Mouse (Mus musculus): ENCODE results near the gene Mybpc2. TPM values are rescaled to one million over a fixed set of nuclear protein-coding genes. Genes with fewer than 3 reads are reported as not detected.

The Mybpc2 gene
- polyA plus RNA-seq, 1 experiment from 2014 or later = 0.17 TPM

DNA sequence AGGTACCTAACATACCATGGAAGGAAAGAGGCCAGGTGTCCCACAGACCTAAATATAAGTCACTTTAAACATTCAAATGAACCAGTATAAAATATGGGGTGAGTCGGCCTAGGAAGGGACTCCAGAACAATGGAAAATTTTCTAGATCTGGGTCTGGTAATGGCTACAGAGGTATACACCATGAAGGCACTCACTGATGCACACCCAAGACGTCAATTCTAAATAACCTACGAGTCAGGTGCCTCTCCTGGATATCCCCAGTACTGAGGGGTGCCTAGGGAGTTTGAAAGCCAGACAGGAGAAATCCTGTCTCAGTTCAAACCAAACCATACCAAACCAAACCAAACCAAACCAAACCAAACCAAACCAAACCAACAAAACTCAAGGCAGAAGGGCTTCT, 6.1 kb upstream of the Mybpc2 start:
- 80% methylated on average over 3 of the region's 3 CpGs for WGBS
- H3K9ac ChIP-seq = no peak overlapping the region

DNA sequence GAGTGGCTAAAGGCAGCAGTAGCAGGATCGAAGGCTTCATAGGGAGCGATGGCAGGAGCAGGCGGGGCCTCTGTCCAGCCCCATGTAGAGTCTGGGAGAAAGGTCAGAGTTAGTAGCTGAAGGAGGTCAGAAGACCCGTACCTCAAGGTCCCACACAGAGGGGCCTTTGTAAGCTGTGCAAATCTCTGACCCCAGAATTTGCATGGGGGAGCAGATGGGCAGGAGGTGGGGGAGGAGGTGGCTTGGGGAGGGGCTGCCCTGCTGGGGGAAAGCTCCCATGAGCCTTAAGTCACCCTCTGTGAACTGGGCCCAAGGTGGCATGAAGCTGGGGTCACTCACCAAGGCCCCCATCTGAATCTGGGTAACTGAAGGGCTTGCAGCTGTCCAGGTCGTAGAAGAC, 5.1 kb upstream of the Mybpc2 start:
- no peak overlapping the region for H3K9ac ChIP-seq
- H3K36me3 ChIP-seq (replicated peaks) = peaks cover 24% of the 10 kb centered on the region
- peaks cover 18% of the 10 kb centered on the region for H3K4me1 ChIP-seq
- no peak overlapping the region for H3K27ac ChIP-seq
- no peak for ATAC-seq (ENCODE audit: low FRiP score)
- H3K4me2 ChIP-seq = no peak overlapping the region
- no peaks in the 10 kb centered on the region for H3K9me3 ChIP-seq
- 62% methylated on average over 5 of the region's 5 CpGs for WGBS
- H3K27me3 ChIP-seq = peaks cover 52% of the 10 kb centered on the region
- H3K4me3 ChIP-seq (replicated peaks) = no peak overlapping the region

More for the DNA sequence above, 6.1 kb upstream of the Mybpc2 start:
- H3K4me1 ChIP-seq = peaks cover 9% of the 10 kb centered on the region; the same call in 1 of the 2 replicates
- no peak overlapping the region for H3K4me2 ChIP-seq
- H3K9me3 ChIP-seq = no peaks in the 10 kb centered on the region
- peaks cover 42% of the 10 kb centered on the region for H3K27me3 ChIP-seq
- no peak overlapping the region for H3K4me3 ChIP-seq (replicated peaks)
- no peak overlapping the region for H3K27ac ChIP-seq
- H3K36me3 ChIP-seq (replicated peaks) = peaks cover 34% of the 10 kb centered on the region
- ATAC-seq (ENCODE audit: low FRiP score) = no peak

DNA sequence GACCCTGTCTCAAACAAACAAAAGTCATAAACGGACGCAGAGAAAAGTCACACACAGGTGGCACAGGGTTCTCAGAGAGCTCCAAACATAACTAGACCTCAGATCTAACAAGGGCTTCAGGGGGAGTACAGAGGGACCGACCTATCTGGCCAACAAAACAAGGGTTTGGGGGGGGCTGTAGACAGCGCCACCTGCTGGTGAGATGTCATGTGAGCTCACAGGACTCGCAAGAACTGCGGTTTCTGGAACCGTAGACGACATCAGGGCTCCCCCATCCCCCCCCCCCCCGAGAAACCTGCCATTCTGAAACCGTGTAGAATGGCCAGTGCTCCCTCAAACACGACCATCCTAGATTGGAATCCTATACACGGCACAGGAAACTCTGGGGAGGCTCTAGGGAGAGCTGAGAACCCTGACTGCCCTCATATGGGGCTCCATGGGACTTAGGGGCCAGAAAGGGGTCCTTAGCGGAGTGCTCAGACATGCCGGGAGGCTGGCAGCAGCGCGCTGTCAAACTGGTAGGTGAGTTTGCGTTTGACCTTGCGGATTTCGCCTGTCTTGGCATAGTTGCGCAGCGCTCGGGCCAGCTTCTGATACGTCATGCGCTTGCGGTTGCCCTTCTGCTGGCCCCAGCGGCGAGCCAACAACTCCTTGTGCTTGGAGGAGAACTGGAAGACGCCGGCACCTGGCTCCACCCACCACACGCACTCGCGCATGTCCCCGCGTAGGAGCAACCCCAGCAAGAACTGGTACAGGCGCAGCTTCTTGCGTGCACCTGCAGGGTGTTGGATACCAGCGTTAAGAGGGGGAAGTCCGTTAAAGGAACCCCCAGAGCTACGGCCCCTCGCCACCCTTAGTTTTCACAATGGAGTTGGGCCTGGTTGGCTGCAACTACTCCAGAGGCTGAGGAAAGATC, 3.3 kb upstream of the Mybpc2 start:
- peaks cover 6% of the 10 kb centered on the region; the same call in 1 of the 2 replicates for H3K36me3 ChIP-seq (replicated peaks)
- peak overlapping the region; percentile 60 for H3K4me2 ChIP-seq
- WGBS = 7% methylated on average over 40 of the region's 40 CpGs
- H3K27me3 ChIP-seq = peaks cover 70% of the 10 kb centered on the region
- peaks cover 19% of the 10 kb centered on the region for H3K4me1 ChIP-seq
- no peak overlapping the region for H3K27ac ChIP-seq
- peak overlapping the region; percentile 32 for H3K4me3 ChIP-seq (replicated peaks)
- ATAC-seq (ENCODE audit: low FRiP score) = no peak
- H3K9ac ChIP-seq = peak overlapping the region; percentile 25
- H3K9me3 ChIP-seq = no peaks in the 10 kb centered on the region

DNA sequence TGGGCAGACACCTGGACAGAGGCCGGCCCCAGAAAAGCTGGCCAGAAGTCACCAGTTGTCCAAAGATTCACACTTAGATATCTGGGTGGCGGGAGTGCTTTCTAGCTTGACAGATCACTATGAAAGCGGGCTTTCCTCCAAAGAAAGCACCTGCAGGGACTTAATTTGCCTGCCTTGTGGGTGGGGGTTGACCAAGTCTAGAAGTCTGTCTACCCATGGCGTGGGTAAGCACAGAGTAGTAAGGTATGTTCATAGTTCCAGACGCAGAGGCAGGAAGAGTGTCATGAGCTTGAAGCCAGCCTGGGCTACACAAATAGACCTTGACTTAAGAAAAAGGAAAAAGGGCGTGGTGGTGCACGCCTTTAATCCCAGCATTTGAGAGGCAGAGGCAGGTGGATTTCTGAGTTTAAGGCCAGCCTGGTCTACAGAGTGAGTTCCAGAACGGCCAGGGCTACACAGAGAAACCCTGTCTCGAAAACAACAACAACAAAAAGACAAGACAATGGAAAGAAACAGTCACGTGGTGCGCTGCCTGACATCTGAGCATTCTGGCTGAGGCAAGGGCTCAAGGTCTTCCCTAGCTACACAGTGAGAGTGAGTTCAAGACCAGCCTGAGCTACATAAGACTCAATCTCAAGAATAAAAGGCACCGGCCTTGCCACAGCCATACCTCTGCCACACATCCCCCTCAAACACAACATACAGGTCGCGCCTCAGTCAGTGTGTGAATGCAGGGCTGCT, 2.1 kb upstream of the Mybpc2 start:
- no peaks in the 10 kb centered on the region for H3K36me3 ChIP-seq (replicated peaks)
- H3K4me3 ChIP-seq (replicated peaks) = no peak overlapping the region
- H3K27me3 ChIP-seq = peaks cover 82% of the 10 kb centered on the region
- H3K27ac ChIP-seq = no peak overlapping the region
- 87% methylated on average over 14 of the region's 14 CpGs for WGBS
- H3K9ac ChIP-seq = no peak overlapping the region
- H3K9me3 ChIP-seq = no peaks in the 10 kb centered on the region
- H3K4me2 ChIP-seq = no peak overlapping the region
- ATAC-seq (ENCODE audit: low FRiP score) = no peak
- peaks cover 22% of the 10 kb centered on the region for H3K4me1 ChIP-seq

DNA sequence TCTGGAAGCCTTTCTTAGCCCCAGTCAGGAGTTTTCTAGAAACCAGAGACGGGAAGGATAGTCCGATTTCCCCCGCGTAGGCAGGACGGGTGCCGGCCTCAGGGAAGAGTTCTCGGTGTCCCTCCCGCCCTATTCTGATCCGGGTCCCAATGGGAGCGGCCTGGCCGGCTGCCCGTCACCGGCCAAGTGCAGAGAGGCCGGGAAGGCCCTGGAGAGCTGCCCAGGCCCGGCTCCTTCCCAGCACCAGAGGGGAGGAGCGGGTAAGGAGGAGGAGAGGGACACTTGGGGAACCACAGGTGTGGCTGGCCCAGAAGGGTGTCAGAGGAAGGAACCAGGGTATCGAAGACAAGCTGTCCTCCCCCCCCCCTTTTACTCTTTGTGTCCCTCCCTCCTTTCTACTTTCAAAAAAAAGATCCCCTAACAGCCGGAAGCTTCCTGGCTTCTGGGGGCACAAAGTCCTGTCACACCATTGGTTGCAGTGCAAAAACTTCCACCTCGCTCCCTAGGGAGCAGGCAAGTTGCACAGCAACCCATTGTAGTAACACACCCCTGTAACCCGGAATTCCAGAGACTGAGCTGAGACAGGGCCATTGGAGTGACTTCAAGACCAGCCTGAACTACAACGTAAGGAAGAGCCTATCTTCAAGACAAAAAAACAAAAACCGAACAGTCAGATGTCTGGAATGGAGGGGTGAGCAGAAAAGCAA, 823 bp upstream of the Mybpc2 start:
- Histone ChIP-seq H3K4me1 (peaks cover 25% of the 10 kb centered on the region), H3K36me3 (replicated peaks) (no peaks in the 10 kb centered on the region), H3K27me3 (peaks cover 93% of the 10 kb centered on the region), H3K9ac (no peak overlapping the region), H3K27ac (no peak overlapping the region), H3K4me2 (no peak overlapping the region; the same call in 1 of the 2 replicates), H3K9me3 (no peaks in the 10 kb centered on the region), H3K4me3 (replicated peaks) (no peak overlapping the region)
- WGBS = 17% methylated on average over 22 of the region's 22 CpGs
- ATAC-seq (ENCODE audit: low FRiP score) = no peak

DNA sequence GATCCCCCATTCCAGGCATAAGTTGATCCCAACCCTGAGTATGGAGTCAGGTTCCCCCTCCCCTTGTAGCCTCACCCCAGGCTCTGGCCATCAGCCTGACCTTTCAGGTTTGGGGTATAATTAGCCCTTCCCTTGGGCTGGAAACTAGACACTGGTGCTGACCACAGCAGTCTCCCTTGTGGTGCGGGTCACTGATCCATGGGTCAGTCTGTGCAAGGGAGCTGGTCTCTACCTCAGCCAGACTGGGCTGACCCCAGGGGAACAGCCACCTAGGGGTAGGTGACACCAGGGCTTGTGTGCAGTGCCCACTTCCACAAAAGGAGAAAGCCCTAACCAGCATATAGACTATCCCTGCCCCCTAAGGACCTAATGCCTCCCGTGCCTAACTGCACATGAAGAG, 1.4 kb downstream of the Mybpc2 start:
- peaks cover 23% of the 10 kb centered on the region for H3K4me1 ChIP-seq
- no peak overlapping the region for H3K4me2 ChIP-seq
- no peak overlapping the region for H3K27ac ChIP-seq
- H3K27me3 ChIP-seq = peaks cover 75% of the 10 kb centered on the region
- peaks cover 3% of the 10 kb centered on the region; the same call in 1 of the 2 replicates for H3K9me3 ChIP-seq
- no peak overlapping the region for H3K4me3 ChIP-seq (replicated peaks)
- H3K36me3 ChIP-seq (replicated peaks) = no peaks in the 10 kb centered on the region
- 80% methylated on average over 2 of the region's 2 CpGs for WGBS
- no peak for ATAC-seq (ENCODE audit: low FRiP score)
- H3K9ac ChIP-seq = no peak overlapping the region

DNA sequence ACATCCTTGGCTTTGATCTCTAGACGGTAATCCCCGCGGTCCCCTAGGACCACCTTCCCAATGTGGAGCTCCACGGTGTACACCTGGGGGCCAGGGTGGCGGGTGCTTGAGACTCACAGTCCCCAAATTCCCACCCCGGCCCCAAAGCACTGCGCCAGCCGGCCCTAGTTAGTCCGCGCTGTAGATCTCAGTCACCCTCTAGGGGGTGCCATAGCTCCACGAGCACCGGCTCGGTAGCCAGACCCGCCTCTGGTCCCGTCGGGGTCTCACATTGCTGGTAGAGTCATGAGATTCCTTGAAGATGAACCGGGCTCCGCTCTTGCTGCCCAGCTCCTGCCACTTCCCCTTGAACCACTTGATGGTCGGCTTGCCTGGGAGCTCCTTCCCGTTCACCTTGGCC, 2.7 kb downstream of the Mybpc2 start:
- peaks cover 16% of the 10 kb centered on the region for H3K4me1 ChIP-seq
- no peaks in the 10 kb centered on the region for H3K36me3 ChIP-seq (replicated peaks)
- H3K9me3 ChIP-seq = peaks cover 3% of the 10 kb centered on the region; the same call in 1 of the 2 replicates
- WGBS = 3% methylated on average over 20 of the region's 20 CpGs
- H3K9ac ChIP-seq = peak overlapping the region; percentile 33; the same call in 1 of the 2 replicates
- H3K27me3 ChIP-seq = peaks cover 68% of the 10 kb centered on the region
- H3K4me3 ChIP-seq (replicated peaks) = no peak overlapping the region
- no peak overlapping the region for H3K27ac ChIP-seq
- peak; percentile 68; the same call in 1 of the 2 replicates for ATAC-seq (ENCODE audit: low FRiP score)
- peak overlapping the region; percentile 44 for H3K4me2 ChIP-seq

DNA sequence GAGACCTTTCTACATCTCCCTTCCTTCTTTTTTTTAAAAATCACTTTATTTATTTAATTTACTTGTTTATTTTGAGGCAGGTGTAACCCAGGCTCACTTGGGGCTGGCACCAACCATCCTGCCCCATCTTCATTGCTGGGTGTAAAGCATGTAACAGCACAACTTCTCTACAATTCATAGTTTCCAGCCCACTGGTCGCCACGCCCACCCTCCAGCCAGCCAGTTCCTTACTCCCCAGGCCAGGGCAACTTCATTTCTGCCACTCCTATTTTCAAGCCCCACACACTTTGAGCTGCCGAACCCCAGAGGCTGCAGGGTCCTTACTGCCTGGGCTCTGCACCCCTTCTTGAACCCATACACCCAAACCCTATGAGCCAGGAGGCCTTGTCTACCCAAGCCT, 3.5 kb downstream of the Mybpc2 start:
- Histone ChIP-seq H3K9me3 (peaks cover 3% of the 10 kb centered on the region; the same call in 1 of the 2 replicates), H3K27ac (no peak overlapping the region), H3K4me3 (replicated peaks) (no peak overlapping the region), H3K36me3 (replicated peaks) (no peaks in the 10 kb centered on the region), H3K27me3 (peaks cover 68% of the 10 kb centered on the region), H3K4me1 (peaks cover 16% of the 10 kb centered on the region), H3K4me2 (no peak overlapping the region), H3K9ac (no peak overlapping the region)
- 67% methylated on average over 3 of the region's 3 CpGs for WGBS
- no peak for ATAC-seq (ENCODE audit: low FRiP score)

DNA sequence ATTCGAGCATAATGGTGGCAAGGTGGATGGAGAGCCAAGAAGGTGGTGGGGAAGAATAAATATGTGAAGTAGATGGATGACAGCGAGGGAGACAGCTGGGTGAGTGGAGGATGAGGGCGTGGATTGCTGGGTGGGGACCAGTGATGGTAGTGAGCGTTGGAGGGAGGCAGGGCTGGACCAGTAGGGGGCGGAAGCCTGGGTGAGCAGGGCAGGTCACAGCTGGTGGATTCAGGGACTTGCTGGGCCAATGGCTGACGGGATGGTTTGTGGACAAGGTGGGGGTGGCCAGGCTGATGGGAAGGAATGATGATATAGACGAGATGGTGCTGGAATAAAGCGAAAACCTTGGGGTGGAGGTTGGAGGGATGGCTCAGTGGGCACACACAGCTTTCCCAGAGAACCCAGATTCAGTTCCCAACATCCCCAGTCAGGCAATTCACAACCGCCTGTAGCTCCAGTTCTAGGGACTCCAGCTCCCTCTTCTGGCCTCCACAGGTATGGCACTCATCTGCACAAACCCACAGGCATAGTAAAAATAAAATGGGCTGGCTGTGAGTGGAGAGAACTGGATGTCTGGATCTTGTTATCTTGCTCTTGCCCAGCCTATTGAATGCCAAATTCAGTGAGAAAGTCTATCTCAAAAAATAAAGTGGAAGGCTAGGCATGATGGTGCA, 5.1 kb downstream of the Mybpc2 start:
- no peak for ATAC-seq (ENCODE audit: low FRiP score)
- H3K27me3 ChIP-seq = peaks cover 66% of the 10 kb centered on the region
- 72% methylated on average over 9 of the region's 9 CpGs for WGBS

DNA sequence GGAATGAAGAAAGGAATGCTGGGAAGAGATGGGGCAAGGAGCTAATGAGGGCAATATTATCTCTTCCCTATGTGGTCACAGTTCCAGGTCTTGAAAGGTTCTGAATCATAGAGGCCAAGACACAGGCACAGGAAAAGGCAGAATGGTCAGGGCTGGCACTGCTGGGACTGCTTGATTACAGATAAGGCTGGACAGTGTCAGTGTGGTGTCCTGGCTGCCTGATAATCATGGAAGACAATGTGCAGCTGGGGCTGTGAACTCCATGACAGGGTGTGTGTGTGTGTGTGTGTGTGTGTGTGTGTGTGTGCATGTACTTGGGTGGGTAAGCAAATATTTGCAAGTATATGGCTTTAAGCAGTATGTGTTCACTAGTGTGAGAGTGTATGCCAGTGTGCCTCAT, 17.0 kb downstream of the Mybpc2 start:
- Histone ChIP-seq H3K27ac (no peak overlapping the region), H3K4me3 (replicated peaks) (no peak overlapping the region), H3K27me3 (peaks cover 36% of the 10 kb centered on the region), H3K4me1 (no peaks in the 10 kb centered on the region), H3K36me3 (replicated peaks) (no peaks in the 10 kb centered on the region), H3K9ac (no peak overlapping the region), H3K9me3 (peaks cover 2% of the 10 kb centered on the region; the same call in 1 of the 2 replicates), H3K4me2 (no peak overlapping the region)
- ATAC-seq (ENCODE audit: low FRiP score) = no peak

More for the DNA sequence above, 5.1 kb downstream of the Mybpc2 start:
- Histone ChIP-seq H3K27ac (no peak overlapping the region), H3K9me3 (peaks cover 3% of the 10 kb centered on the region; the same call in 1 of the 2 replicates), H3K4me2 (no peak overlapping the region), H3K4me1 (peaks cover 6% of the 10 kb centered on the region; the same call in 1 of the 2 replicates), H3K36me3 (replicated peaks) (no peaks in the 10 kb centered on the region), H3K4me3 (replicated peaks) (no peak overlapping the region), H3K9ac (no peak overlapping the region)

DNA sequence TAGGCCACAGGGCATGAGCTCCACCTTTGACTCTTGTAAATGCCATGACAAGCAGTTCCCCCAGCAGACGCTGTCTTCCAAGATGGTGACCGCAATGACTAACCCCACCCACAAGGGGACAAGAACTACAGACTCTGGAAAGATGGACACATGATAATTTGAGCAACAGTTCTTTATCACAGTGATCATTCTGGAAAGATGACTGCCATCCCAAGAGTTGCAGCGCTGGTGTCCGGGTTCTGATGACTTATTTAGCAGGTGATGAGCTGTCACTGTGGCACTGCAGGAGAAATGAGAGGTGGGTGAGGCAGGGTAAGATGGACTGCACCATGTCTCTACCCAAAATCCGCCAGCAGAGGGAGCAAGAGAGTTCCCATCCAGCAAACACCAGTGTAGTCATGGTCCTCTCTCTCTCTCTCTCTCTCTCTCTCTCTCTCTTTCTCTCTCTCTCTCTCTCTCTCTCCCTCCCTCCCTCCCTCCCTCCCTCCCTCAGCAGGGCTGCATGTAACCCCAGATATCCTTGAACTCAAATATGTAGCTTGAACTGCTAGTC, 22.8 kb downstream of the Mybpc2 start:
- peaks cover 25% of the 10 kb centered on the region for H3K27me3 ChIP-seq
- ATAC-seq (ENCODE audit: low FRiP score) = peak; percentile 51; the same call in 1 of the 2 replicates

More for the DNA sequence above, 22.8 kb downstream of the Mybpc2 start:
- Histone ChIP-seq H3K9me3 (no peaks in the 10 kb centered on the region), H3K4me1 (peaks cover 12% of the 10 kb centered on the region), H3K9ac (no peak overlapping the region), H3K4me2 (no peak overlapping the region), H3K4me3 (replicated peaks) (no peak overlapping the region), H3K27ac (no peak overlapping the region), H3K36me3 (replicated peaks) (peaks cover 7% of the 10 kb centered on the region; the same call in 1 of the 2 replicates)
- 36% methylated on average over 5 of the region's 5 CpGs for WGBS

Measured in forebrain, embryonic 12.5 days (tissue).